Mouse (Mus musculus) heart, embryonic 14.5 days (tissue): ENCODE results near the gene Rims1. TPM values are rescaled to one million over a fixed set of nuclear protein-coding genes. Genes with fewer than 3 reads are reported as not detected.

ENCODE experiments used
- ATAC-seq: fragments of 200-750 bp; cut with Nextera tagmentation; 2 replicates; pipeline ENCODE4 v1.8.0; 2017; ENCODE audit warnings: low read depth, moderate TSS enrichment; ENCODE audit not compliant: insufficient number of reproducible peaks, insufficient read depth, low FRiP score
- H3K27ac ChIP-seq, 2 experiments: fragments of 200-500 bp in 1 of 2; fragments of 300-500 bp in 1 of 2; sonication (generic) in 1 of 2; replicated peaks in 1 of 2; 2 replicates each; pipeline ENCODE4 v1.5.1; 2012 to 2014; ENCODE audit warnings: low read depth in 2 of 2, low read length in 2 of 2, control low read depth in 1 of 2, mild to moderate bottlenecking in 1 of 2, mixed read lengths in 1 of 2; ENCODE audit not compliant: control insufficient read depth in 1 of 2, insufficient read depth in 1 of 2
- H3K27me3 ChIP-seq: fragments of 300-500 bp; sonication (generic); 2 replicates; pipeline ENCODE4 v1.6.1; 2014; ENCODE audit warnings: mild to moderate bottlenecking, low read length, control low read depth; ENCODE audit not compliant: control insufficient read depth, insufficient read depth
- H3K36me3 ChIP-seq: fragments of 300-500 bp; sonication (generic); 2 replicates; pipeline ENCODE4 v1.6.1; 2014; ENCODE audit warnings: mild to moderate bottlenecking, control low read depth, low read length, mixed read lengths; ENCODE audit not compliant: control insufficient read depth, insufficient read depth
- H3K4me1 ChIP-seq, 2 experiments: fragments of 200-500 bp in 1 of 2; fragments of 300-500 bp in 1 of 2; sonication (generic) in 1 of 2; 2 replicates each; pipeline ENCODE4 v1.6.1; 2012 to 2014; ENCODE audit warnings: low read length in 2 of 2, control low read depth in 1 of 2, mixed read lengths in 1 of 2; ENCODE audit not compliant: control insufficient read depth in 2 of 2, insufficient read depth in 2 of 2
- H3K4me2 ChIP-seq: fragments of 300-500 bp; sonication (generic); 2 replicates; pipeline ENCODE4 v1.6.1; 2014; ENCODE audit warnings: mild to moderate bottlenecking, low read length
- H3K4me3 ChIP-seq, 2 experiments: fragments of 200-500 bp in 1 of 2; fragments of 300-500 bp in 1 of 2; sonication (generic) in 1 of 2; 2 replicates each; pipeline ENCODE4 v1.5.1; 2012 to 2014; ENCODE audit warnings: low read length in 2 of 2, mild to moderate bottlenecking in 2 of 2, control low read depth in 1 of 2, low read depth in 1 of 2, moderate library complexity in 1 of 2; ENCODE audit not compliant: control insufficient read depth in 1 of 2, insufficient read depth in 1 of 2
- H3K9ac ChIP-seq: fragments of 300-500 bp; sonication (generic); 2 replicates; pipeline ENCODE4 v1.6.1; 2014; ENCODE audit warnings: mild to moderate bottlenecking, low read length
- H3K9me3 ChIP-seq: fragments of 300-500 bp; sonication (generic); 2 replicates; pipeline ENCODE4 v1.6.1; 2016; ENCODE audit warnings: low read length, control low read depth; ENCODE audit not compliant: control insufficient read depth
- WGBS: fragments of 180-500 bp; shearing (Covaris S2); extraction: QIAGEN DNeasy Blood & Tissue Kit; methylation state at CpG from one replicate; pipeline ENCODE4 v1.1.7; 2014; 5-methylcytosine and 5-hydroxymethylcytosine counted together
- polyA plus RNA-seq: library from polyadenylated mRNA; unstranded; fragments of >200 nt; fragmentation: Nextera tagmentation; extraction: Ambion mirVana; gene quantifications from 2 replicates; pipeline ENCODE4 v1.2.1, GENCODE M21; 2014

The Rims1 gene
- polyA plus RNA-seq, 1 experiment from 2014 or later, result 2.2 TPM

DNA sequence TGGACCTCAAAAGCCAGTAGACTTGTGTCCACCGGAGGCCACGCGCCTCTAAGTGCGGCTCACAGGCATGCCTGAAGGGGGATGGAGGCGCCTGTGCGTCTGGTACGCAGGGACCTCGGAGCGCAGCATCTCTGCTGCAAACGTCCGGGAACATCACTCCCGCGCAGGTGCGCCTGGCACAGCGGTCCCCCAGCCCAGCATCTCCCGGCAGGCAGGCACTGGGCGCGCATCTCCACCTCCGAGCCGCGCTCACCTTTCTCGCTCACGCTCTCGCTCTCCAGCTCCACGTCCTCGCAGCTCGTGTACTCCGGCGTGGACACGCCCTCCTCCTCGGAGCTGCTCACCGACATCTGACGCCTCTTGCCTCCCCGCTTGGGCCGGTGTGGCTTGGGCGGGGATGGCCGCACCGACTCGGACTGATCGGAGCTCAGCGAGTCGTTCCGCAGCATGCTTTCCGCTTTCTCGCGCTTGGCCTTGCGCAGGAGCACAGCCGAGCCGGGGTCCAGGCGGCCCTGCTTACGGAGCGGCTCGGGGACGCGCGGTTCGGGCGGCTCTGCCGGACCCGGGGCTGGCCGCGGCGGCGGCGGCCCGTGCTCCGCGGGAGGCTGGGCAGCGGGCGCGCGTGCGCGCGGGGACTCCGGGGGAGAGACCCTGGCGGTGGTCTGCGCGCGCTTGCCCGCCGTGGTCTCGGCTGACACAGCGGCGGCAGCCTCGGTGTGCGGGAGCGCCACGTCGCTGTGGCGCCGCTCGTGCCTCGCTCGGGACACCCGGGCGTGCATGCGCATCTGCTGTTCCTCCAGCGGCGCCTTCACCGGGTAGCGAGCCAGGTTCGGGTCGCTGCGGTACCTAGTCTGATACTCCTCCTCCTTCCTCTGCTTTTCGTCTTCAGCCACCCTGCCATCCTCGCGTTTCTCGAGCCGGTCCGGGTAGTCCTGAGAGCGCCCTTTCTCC lies 272.4 kb downstream of the Rims1 start:
- H3K27me3 ChIP-seq, result peaks cover 51% of the 10 kb centered on the region
- H3K4me2 ChIP-seq, result peak overlapping the region; percentile 100
- no peaks in the 10 kb centered on the region; a peak in 1 of 4 replicates for H3K4me1 ChIP-seq

GRCm38 (mm10) chr1:22515103-22515502 lies 290.7 kb downstream of the Rims1 start:
- Histone ChIP-seq H3K4me2 (no peak overlapping the region), H3K36me3 (no peaks in the 10 kb centered on the region), H3K27me3 (no peaks in the 10 kb centered on the region), H3K9me3 (no peaks in the 10 kb centered on the region), H3K4me1 (no peaks in the 10 kb centered on the region), H3K27ac (no peak overlapping the region), H3K4me3 (no peak overlapping the region), H3K9ac (no peak overlapping the region)
- no peak for ATAC-seq
- 81% methylated on average over 4 of the region's 4 CpGs for WGBS

More for the DNA sequence above, 272.4 kb downstream of the Rims1 start:
- Histone ChIP-seq H3K4me3 (peak overlapping the region; percentile 58 to 76), H3K9me3 (no peaks in the 10 kb centered on the region), H3K9ac (peak overlapping the region; percentile 71), H3K36me3 (no peaks in the 10 kb centered on the region), H3K27ac (no peak overlapping the region)
- WGBS, result under 1% methylated on average over 101 of the region's 112 CpGs
- ATAC-seq, result peak; percentile 39; the same call in 1 of the 2 replicates

DNA sequence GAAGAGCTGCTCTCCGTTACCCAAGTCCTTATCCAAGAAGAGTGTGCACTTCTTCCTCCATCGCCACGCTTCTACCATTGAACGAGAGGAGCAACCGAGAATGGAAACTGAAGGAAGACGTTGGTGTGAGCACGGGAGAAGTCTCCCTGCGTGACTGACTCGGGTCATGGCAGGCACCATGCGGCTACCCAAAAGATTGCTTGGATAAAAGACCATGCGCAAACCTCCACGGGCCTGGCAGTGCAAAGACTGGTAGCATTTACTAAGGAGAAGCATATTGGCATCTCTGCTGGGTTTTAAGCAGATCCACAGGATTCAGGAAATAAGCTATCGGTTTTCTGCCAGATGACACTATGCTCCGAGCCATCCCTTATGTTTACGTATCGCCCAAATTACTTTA lies 293.4 kb downstream of the Rims1 start:
- WGBS, result 85% methylated on average over 16 of the region's 16 CpGs
- Histone ChIP-seq H3K4me3 (no peak overlapping the region), H3K9ac (no peak overlapping the region), H3K27me3 (no peaks in the 10 kb centered on the region), H3K4me1 (peaks cover 0 to 2% of the 10 kb centered on the region in 2 experiments; a peak in 2 of 4 replicates), H3K36me3 (no peaks in the 10 kb centered on the region), H3K4me2 (no peak overlapping the region), H3K27ac (no peak overlapping the region), H3K9me3 (no peaks in the 10 kb centered on the region)
- ATAC-seq, result no peak

GRCm38 (mm10) chr1:22511614-22512013 lies 294.2 kb downstream of the Rims1 start:
- no peak overlapping the region for H3K27ac ChIP-seq
- no peak overlapping the region for H3K4me2 ChIP-seq
- H3K9ac ChIP-seq, result no peak overlapping the region
- H3K4me3 ChIP-seq, result no peak overlapping the region
- H3K4me1 ChIP-seq, result peaks cover 0 to 2% of the 10 kb centered on the region in 2 experiments; a peak in 2 of 4 replicates
- no peaks in the 10 kb centered on the region for H3K27me3 ChIP-seq
- ATAC-seq, result no peak
- no peaks in the 10 kb centered on the region for H3K36me3 ChIP-seq
- no peaks in the 10 kb centered on the region for H3K9me3 ChIP-seq
- 83% methylated on average over 9 of the region's 9 CpGs for WGBS

DNA sequence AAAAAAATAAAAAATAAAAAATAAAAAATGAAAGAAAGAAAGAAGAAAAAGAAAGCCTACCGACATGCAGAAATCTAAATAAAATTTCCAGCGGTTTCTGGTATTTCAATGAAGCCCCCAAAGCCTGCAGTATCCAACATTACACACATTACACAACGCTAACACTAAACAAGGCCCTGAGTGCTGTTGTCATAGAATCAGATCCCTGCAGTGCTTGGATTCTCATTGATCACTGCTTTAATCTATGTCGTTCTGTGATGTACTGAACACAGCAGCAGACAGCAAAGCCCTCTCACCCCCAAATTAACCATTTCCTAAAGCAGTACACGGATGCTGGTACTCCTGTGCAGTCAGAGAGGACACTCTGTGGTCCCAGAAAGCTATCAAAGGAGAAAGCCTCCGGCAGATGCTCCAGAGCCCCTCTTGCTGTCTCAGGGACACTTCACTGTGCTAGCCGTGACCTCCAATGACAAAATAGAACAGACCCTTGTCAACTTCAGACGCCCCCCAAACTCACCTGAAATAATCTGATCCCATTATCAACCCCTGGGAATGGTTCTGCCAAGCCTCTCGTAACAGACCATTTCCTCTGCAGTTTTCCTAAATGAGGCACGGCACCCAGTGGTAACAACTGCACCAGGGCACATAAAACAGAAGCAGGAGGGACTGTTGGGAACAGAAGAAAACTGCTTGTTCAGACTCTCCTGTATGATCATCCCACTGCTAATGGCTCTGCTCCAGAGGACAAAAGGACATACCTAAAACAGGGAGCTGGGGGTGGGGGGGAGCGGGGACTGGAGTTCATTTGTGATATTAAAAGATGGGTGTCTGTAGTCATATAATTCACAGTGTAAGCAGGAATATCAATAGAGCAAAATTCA lies 296.8 kb downstream of the Rims1 start:
- Histone ChIP-seq H3K27ac (no peak overlapping the region), H3K9me3 (no peaks in the 10 kb centered on the region), H3K36me3 (no peaks in the 10 kb centered on the region), H3K27me3 (no peaks in the 10 kb centered on the region), H3K4me3 (no peak overlapping the region), H3K9ac (no peak overlapping the region), H3K4me1 (peaks cover 0 to 2% of the 10 kb centered on the region in 2 experiments; a peak in 2 of 4 replicates), H3K4me2 (no peak overlapping the region)
- no peak for ATAC-seq
- WGBS, result 66% methylated on average over 11 of the region's 11 CpGs

DNA sequence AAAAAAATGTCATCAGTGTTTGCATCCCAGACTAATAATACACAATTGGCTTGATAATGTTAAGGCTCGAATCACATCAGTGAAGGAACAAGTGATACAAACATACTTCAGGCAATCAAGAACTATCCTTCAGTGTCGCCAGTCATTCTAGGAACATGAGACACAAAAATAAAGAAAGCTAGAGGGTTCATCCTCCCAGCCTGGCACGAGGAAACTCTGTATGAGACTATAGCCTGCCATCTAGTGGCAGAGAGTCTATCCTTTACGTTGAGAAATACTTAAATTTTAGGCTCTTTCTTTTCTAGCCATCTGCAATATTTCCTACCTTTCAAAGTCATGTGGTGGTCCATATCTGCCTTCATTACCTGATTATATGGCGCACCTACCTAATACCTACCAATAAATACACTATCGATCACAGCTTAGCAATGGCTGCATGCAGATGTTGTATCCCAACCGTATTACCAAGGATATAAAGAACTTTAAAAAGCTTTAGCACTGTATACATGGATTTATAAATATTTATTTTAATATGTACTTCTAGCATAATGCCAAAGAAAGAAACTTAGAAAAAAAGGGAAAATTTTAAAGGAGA lies 318.4 kb downstream of the Rims1 start:
- H3K9ac ChIP-seq, result no peak overlapping the region
- no peak overlapping the region for H3K27ac ChIP-seq
- no peaks in the 10 kb centered on the region for H3K36me3 ChIP-seq
- no peaks in the 10 kb centered on the region for H3K4me1 ChIP-seq
- 38% methylated on average over 7 of the region's 7 CpGs for WGBS
- H3K27me3 ChIP-seq, result no peaks in the 10 kb centered on the region
- H3K9me3 ChIP-seq, result no peaks in the 10 kb centered on the region
- no peak overlapping the region for H3K4me2 ChIP-seq
- ATAC-seq, result no peak
- no peak overlapping the region for H3K4me3 ChIP-seq

- Histone ChIP-seq H3K36me3 (no peaks in the 10 kb centered on the region), H3K9ac (no peak overlapping the region), H3K9me3 (no peaks in the 10 kb centered on the region), H3K4me1 (no peaks in the 10 kb centered on the region), H3K27ac (no peak overlapping the region), H3K27me3 (no peaks in the 10 kb centered on the region), H3K4me2 (no peak overlapping the region), H3K4me3 (no peak overlapping the region)
- WGBS, result 81% methylated on average over 2 of the region's 2 CpGs
- no peak for ATAC-seq
These were observed 329.6 kb downstream of the Rims1 start for GRCm38 (mm10) chr1:22476220-22476619.
